Mouse (Mus musculus) neural tube, embryonic 14.5 days (tissue): ENCODE measurements at regions not wholly inside any gene's neighbourhood (a gene's known extent, or its start where the extent isn't known, plus 50 kb on each side); places are given as distances from the start of the nearest gene placed in this dataset.

ENCODE experiments used
- ATAC-seq: fragments of 200-750 bp; cut with Nextera tagmentation; 2 replicates; pipeline ENCODE4 v1.8.0; 2017; ENCODE audit warnings: low read depth, mild to moderate bottlenecking, moderate TSS enrichment, moderate library complexity
- H3K27ac ChIP-seq: fragments of 300-500 bp; sonication (generic); 2 replicates; pipeline ENCODE4 v1.5.1; 2014; ENCODE audit warnings: low read depth, mild to moderate bottlenecking, control low read depth, low read length, moderate library complexity, mixed read lengths
- H3K27me3 ChIP-seq: fragments of 300-500 bp; sonication (generic); 2 replicates; pipeline ENCODE4 v1.6.1; 2014; ENCODE audit warnings: low read length; ENCODE audit not compliant: control insufficient read depth, insufficient read depth
- H3K36me3 ChIP-seq: fragments of 300-500 bp; sonication (generic); 2 replicates; pipeline ENCODE4 v1.6.1; 2014; ENCODE audit warnings: low read length, mixed read lengths; ENCODE audit not compliant: control insufficient read depth, insufficient read depth
- H3K4me1 ChIP-seq: fragments of 300-500 bp; sonication (generic); 2 replicates; pipeline ENCODE4 v1.6.1; 2014; ENCODE audit warnings: low read length; ENCODE audit not compliant: control insufficient read depth, insufficient read depth
- H3K4me2 ChIP-seq: fragments of 300-500 bp; sonication (generic); 2 replicates; pipeline ENCODE4 v1.6.1; 2014; ENCODE audit warnings: mild to moderate bottlenecking, low read depth, low read length, control low read depth
- H3K4me3 ChIP-seq: fragments of 300-500 bp; sonication (generic); 2 replicates; pipeline ENCODE4 v1.5.1; 2014; ENCODE audit warnings: low read depth, low read length, control low read depth, mixed read lengths
- H3K9ac ChIP-seq: fragments of 300-500 bp; sonication (generic); replicated peaks from 2 replicates; pipeline ENCODE4 v1.6.1; 2014; ENCODE audit warnings: low read depth, mild to moderate bottlenecking, control low read depth, low read length, mixed read lengths
- H3K9me3 ChIP-seq: fragments of 300-500 bp; sonication (generic); 2 replicates; pipeline ENCODE4 v1.6.1; 2016; ENCODE audit warnings: low read length; ENCODE audit not compliant: control insufficient read depth
- WGBS: fragments of 180-500 bp; shearing (Covaris S2); extraction: QIAGEN DNeasy Blood & Tissue Kit; methylation state at CpG from one replicate; pipeline ENCODE4 v1.1.7; 2014; 5-methylcytosine and 5-hydroxymethylcytosine counted together

GRCm38 (mm10) chr2:170294657-170295056 lies 133.0 kb downstream of the Bcas1 start:
- no peaks in the 10 kb centered on the region for H3K27me3 ChIP-seq
- H3K4me1 ChIP-seq, result no peaks in the 10 kb centered on the region
- H3K36me3 ChIP-seq, result no peaks in the 10 kb centered on the region
- WGBS, result 85% methylated on average over 12 of the region's 12 CpGs
- no peak overlapping the region for H3K4me2 ChIP-seq
- no peak overlapping the region for H3K27ac ChIP-seq
- no peak overlapping the region for H3K4me3 ChIP-seq
- no peak overlapping the region for H3K9ac ChIP-seq
- H3K9me3 ChIP-seq, result no peaks in the 10 kb centered on the region
- ATAC-seq, result no peak

GRCm38 (mm10) chr2:170291841-170292655 lies 135.6 kb downstream of the Bcas1 start:
- Histone ChIP-seq H3K4me3 (no peak overlapping the region), H3K27ac (no peak overlapping the region), H3K9ac (no peak overlapping the region), H3K4me1 (peaks cover 7% of the 10 kb centered on the region; the same call in 1 of the 2 replicates), H3K4me2 (no peak overlapping the region), H3K27me3 (no peaks in the 10 kb centered on the region), H3K9me3 (no peaks in the 10 kb centered on the region), H3K36me3 (no peaks in the 10 kb centered on the region)
- WGBS, result 39% methylated on average over 6 of the region's 6 CpGs
- no peak for ATAC-seq

GRCm38 (mm10) chr2:170289378-170289960 lies 138.2 kb downstream of the Bcas1 start:
- Histone ChIP-seq H3K27me3 (no peaks in the 10 kb centered on the region), H3K9me3 (no peaks in the 10 kb centered on the region), H3K36me3 (no peaks in the 10 kb centered on the region), H3K9ac (no peak overlapping the region), H3K4me3 (no peak overlapping the region), H3K4me1 (peaks cover 12% of the 10 kb centered on the region; the same call in 1 of the 2 replicates), H3K4me2 (no peak overlapping the region), H3K27ac (no peak overlapping the region)
- WGBS, result 88% methylated on average over 9 of the region's 9 CpGs
- no peak for ATAC-seq

- Histone ChIP-seq H3K4me1 (peaks cover 12% of the 10 kb centered on the region; the same call in 1 of the 2 replicates), H3K27me3 (no peaks in the 10 kb centered on the region), H3K4me3 (no peak overlapping the region), H3K27ac (peak overlapping the region; percentile 55; the same call in 1 of the 2 replicates), H3K9ac (no peak overlapping the region), H3K4me2 (no peak overlapping the region), H3K9me3 (no peaks in the 10 kb centered on the region), H3K36me3 (no peaks in the 10 kb centered on the region)
- no peak for ATAC-seq
- WGBS, result 40% methylated on average over 7 of the region's 7 CpGs
Observed at GRCm38 (mm10) chr2:170288787-170289186, 138.9 kb downstream of the Bcas1 start.

- no peak for ATAC-seq
- Histone ChIP-seq H3K9ac (no peak overlapping the region), H3K4me3 (no peak overlapping the region), H3K4me2 (peak overlapping the region; percentile 64; the same call in 1 of the 2 replicates), H3K27me3 (no peaks in the 10 kb centered on the region), H3K36me3 (no peaks in the 10 kb centered on the region), H3K4me1 (peaks cover 12% of the 10 kb centered on the region; the same call in 1 of the 2 replicates), H3K27ac (peak overlapping the region; percentile 55; the same call in 1 of the 2 replicates), H3K9me3 (no peaks in the 10 kb centered on the region)
- 13% methylated on average over 11 of the region's 11 CpGs for WGBS
Observed at GRCm38 (mm10) chr2:170288196-170288595, 139.4 kb downstream of the Bcas1 start.

GRCm38 (mm10) chr2:170287301-170287885 lies 139.5 kb upstream of the Zfp217 start:
- Histone ChIP-seq H3K9me3 (no peaks in the 10 kb centered on the region), H3K4me3 (peak overlapping the region; percentile 23), H3K4me1 (peaks cover 12% of the 10 kb centered on the region; the same call in 1 of the 2 replicates), H3K27ac (peak overlapping the region; percentile 71), H3K9ac (no peak overlapping the region; the same call in 1 of the 2 replicates), H3K36me3 (no peaks in the 10 kb centered on the region), H3K4me2 (peak overlapping the region; percentile 64), H3K27me3 (no peaks in the 10 kb centered on the region)
- peak; percentile 44; the same call in 1 of the 2 replicates for ATAC-seq
- WGBS, result under 1% methylated on average over 27 of the region's 27 CpGs

- H3K4me2 ChIP-seq, result peak overlapping the region; percentile 64
- WGBS, result 2% methylated on average over 8 of the region's 8 CpGs
- H3K9ac ChIP-seq, result no peak overlapping the region
- H3K36me3 ChIP-seq, result no peaks in the 10 kb centered on the region
- peaks cover 12% of the 10 kb centered on the region; the same call in 1 of the 2 replicates for H3K4me1 ChIP-seq
- no peak for ATAC-seq
- H3K27ac ChIP-seq, result peak overlapping the region; percentile 71; the same call in 1 of the 2 replicates
- no peaks in the 10 kb centered on the region for H3K27me3 ChIP-seq
- no peaks in the 10 kb centered on the region for H3K9me3 ChIP-seq
- H3K4me3 ChIP-seq, result peak overlapping the region; percentile 23; the same call in 1 of the 2 replicates
Observed at GRCm38 (mm10) chr2:170286773-170287172, 138.9 kb upstream of the Zfp217 start.

- H3K9me3 ChIP-seq, result no peaks in the 10 kb centered on the region
- H3K36me3 ChIP-seq, result no peaks in the 10 kb centered on the region
- ATAC-seq, result no peak
- H3K27me3 ChIP-seq, result no peaks in the 10 kb centered on the region
- 67% methylated on average over 6 of the region's 6 CpGs for WGBS
- H3K4me3 ChIP-seq, result no peak overlapping the region
- no peak overlapping the region for H3K4me2 ChIP-seq
- no peak overlapping the region for H3K27ac ChIP-seq
- peaks cover 9% of the 10 kb centered on the region; the same call in 1 of the 2 replicates for H3K4me1 ChIP-seq
- no peak overlapping the region for H3K9ac ChIP-seq
Observed at GRCm38 (mm10) chr2:170282463-170282862, 134.6 kb upstream of the Zfp217 start.
